Comparison of ENCODE assay signal across 8 mouse cellular contexts in the genomic region with DNA sequence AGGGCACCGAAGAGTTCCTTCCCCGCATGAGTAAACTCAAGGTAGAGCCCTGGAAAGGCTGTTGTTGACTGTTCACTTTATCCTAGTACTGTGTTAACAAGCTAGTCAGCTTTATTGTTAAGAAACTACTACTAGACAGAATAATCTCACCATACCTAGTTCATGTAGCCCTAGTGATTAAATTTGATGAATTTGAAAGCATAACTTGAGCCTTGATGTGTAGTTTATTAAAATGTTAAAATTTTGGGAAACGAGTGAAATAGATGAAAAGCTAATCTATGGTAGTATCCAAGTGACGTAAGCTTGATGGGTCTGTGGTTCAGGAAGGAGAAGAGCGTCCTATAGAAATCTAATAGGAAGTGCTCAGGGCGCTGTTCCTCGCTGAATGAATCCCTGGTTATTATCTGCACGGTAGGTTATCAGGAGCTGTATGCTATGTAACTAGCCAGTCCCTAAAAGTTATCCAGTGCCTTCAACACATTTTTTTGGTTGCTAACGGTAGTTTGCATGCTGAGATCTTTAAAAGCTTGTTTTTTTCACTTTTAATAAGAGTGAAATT. TPM values are rescaled to one million over a fixed set of nuclear protein-coding genes. Genes with fewer than 3 reads are reported as not detected.
DNase-seq lines count a peak whose midpoint lies in the region; ATAC-seq lines count a peak whose summit lies in the region.

No protein-coding gene starts in this region.

- ATAC-seq in erythroblast, adult 5-6 weeks (replicated peaks; ENCODE audit: low FRiP score, poor library complexity, severe bottlenecking): 0 out of 2 replicates have a peak, but pooled peaks have one; percentile 29
- ATAC-seq in limb, embryonic 15.5 days (ENCODE audit: insufficient number of reproducible peaks, low FRiP score, low TSS enrichment, low read depth): no peak
- no peak for ATAC-seq in stomach, embryonic 14.5 days (ENCODE audit: insufficient number of reproducible peaks, insufficient read depth, low FRiP score, low read depth)

- H3K36me3 ChIP-seq in limb, embryonic 15.5 days: 0 out of 2 replicates have a peak, but pooled peaks cover 4% of the 10 kb centered on the region
- H3K36me3 ChIP-seq in stomach, embryonic 14.5 days (ENCODE audit: control insufficient read depth, insufficient read depth, low read length): no peaks in the 10 kb centered on the region

- H3K4me1 ChIP-seq in limb, embryonic 15.5 days: peaks cover 14% of the 10 kb centered on the region
- peaks cover 20% of the 10 kb centered on the region for H3K4me1 ChIP-seq in stomach, embryonic 14.5 days (ENCODE audit: control insufficient read depth, insufficient read depth, low read length)

- no peaks in the 10 kb centered on the region for H3K27me3 ChIP-seq in limb, embryonic 15.5 days
- no peaks in the 10 kb centered on the region for H3K27me3 ChIP-seq in stomach, embryonic 14.5 days (ENCODE audit: control insufficient read depth, insufficient read depth, low read length)

- DNase-seq in cerebellum, adult 11-12 months: peak; percentile 12
- DNase-seq in cerebellum, adult 8-10 months: no peak
- peak; percentile 63 for DNase-seq in 416B (ENCODE audit: low read depth)
- no peak for DNase-seq in right cerebral cortex, postnatal 36 days (ENCODE audit: low spot score in 2 of 2)
- DNase-seq in right cerebral cortex, postnatal 25 days: no peak

- peak overlapping the region; percentile 99 for H3K27ac ChIP-seq in limb, embryonic 15.5 days
- H3K27ac ChIP-seq in stomach, embryonic 14.5 days (ENCODE audit: low read length): peak overlapping the region; percentile 100; the same call in 1 of the 2 replicates

- peak overlapping the region; percentile 93; the same call in 1 of the 2 replicates for H3K9ac ChIP-seq in limb, embryonic 15.5 days
- H3K9ac ChIP-seq in stomach, embryonic 14.5 days (replicated peaks; ENCODE audit: low read depth, low read length): peak overlapping the region; percentile 87

- no peaks in the 10 kb centered on the region for H3K9me3 ChIP-seq in limb, embryonic 15.5 days
- no peaks in the 10 kb centered on the region for H3K9me3 ChIP-seq in stomach, embryonic 14.5 days (ENCODE audit: control insufficient read depth, low read depth, low read length)

- WGBS in limb, embryonic 15.5 days: 12% methylated on average over 9 of the region's 9 CpGs
- WGBS in stomach, embryonic 14.5 days: 11% methylated on average over 9 of the region's 9 CpGs

- H3K4me3 ChIP-seq in limb, embryonic 15.5 days: peak overlapping the region; percentile 98
- H3K4me3 ChIP-seq in stomach, embryonic 14.5 days (ENCODE audit: low read depth, low read length): peak overlapping the region; percentile 84

- peak overlapping the region; percentile 53 for H3K4me2 ChIP-seq in limb, embryonic 15.5 days
- peak overlapping the region; percentile 72 for H3K4me2 ChIP-seq in stomach, embryonic 14.5 days (replicated peaks; ENCODE audit: low read depth, low read length)

RNA-seq across cellular contexts. Expression of gene Yy1, which starts 2.3 kb away (rescaled TPM):
- 15.8 and 29.5 TPM in 2 replicates for total RNA-seq in erythroblast, adult 5-6 weeks (2015; ENCODE audit: low replicate concordance)
- total RNA-seq in erythroblast, adult 5-6 weeks (2017; ENCODE audit: low replicate concordance): 31.0 and 43.9 TPM in 2 replicates
- 13.4 and 17.9 TPM in 2 replicates for polyA plus RNA-seq in limb, embryonic 15.5 days (2015; fragmentation: Nextera tagmentation; extraction: Ambion mirVana)
- 20.9 and 22.4 TPM in 2 replicates for polyA plus RNA-seq in stomach, embryonic 14.5 days (2014; fragmentation: Nextera tagmentation; extraction: Ambion mirVana)

RNA-seq across cellular contexts. Expression of gene Slc25a29, which starts 40.6 kb away (rescaled TPM):
- 0.84 and 1.7 TPM in 2 replicates for total RNA-seq in erythroblast, adult 5-6 weeks (2015; ENCODE audit: low replicate concordance)
- total RNA-seq in erythroblast, adult 5-6 weeks (2017; ENCODE audit: low replicate concordance): not detected in 2 replicates
- polyA plus RNA-seq in limb, embryonic 15.5 days (2015; fragmentation: Nextera tagmentation; extraction: Ambion mirVana): 10.3 and 10.9 TPM in 2 replicates
- 8.4 and 9.3 TPM in 2 replicates for polyA plus RNA-seq in stomach, embryonic 14.5 days (2014; fragmentation: Nextera tagmentation; extraction: Ambion mirVana)

RNA-seq across cellular contexts. Expression of gene Slc25a47, which starts 40.8 kb away (rescaled TPM):
- total RNA-seq in erythroblast, adult 5-6 weeks (2015; ENCODE audit: low replicate concordance): 9.0 TPM in 1 of 2 replicates, not detected in the other
- 2.0 and 2.8 TPM in 2 replicates for total RNA-seq in erythroblast, adult 5-6 weeks (2017; ENCODE audit: low replicate concordance)
- 10.4 and 12.0 TPM in 2 replicates for polyA plus RNA-seq in limb, embryonic 15.5 days (2015; fragmentation: Nextera tagmentation; extraction: Ambion mirVana)
- 11.0 and 11.5 TPM in 2 replicates for polyA plus RNA-seq in stomach, embryonic 14.5 days (2014; fragmentation: Nextera tagmentation; extraction: Ambion mirVana)

Comparison
In these comparisons a context has a peak if more than half of its experiments do, and no peak if none do; other contexts are left out.
1. DNase-seq: peak in cerebellum, adult 11-12 months (single experiment) and 416B (single experiment); none in cerebellum, adult 8-10 months (single experiment), right cerebral cortex, postnatal 36 days (0 of 2) and right cerebral cortex, postnatal 25 days (single experiment).